Mouse (Mus musculus): Measurements from ENCODE around the gene Rsbn1l.

- TF ChIP-seq CTCF (IDR thresholded peaks at IDR 0.05; ENCODE audit: low read depth, low read length) (no peak), POLR2A (IDR thresholded peaks at IDR 0.05; ENCODE audit: insufficient read depth, low read length) (no peak), EP300 (IDR thresholded peaks at IDR 0.05; ENCODE audit: insufficient read depth, low read depth, low read length) (peak; percentile 67)
Measured at GRCm38 (mm10) chr5:20964446-20964845, 8.2 kb upstream of the Rsbn1l start.

Data from ES-Bruce4 (cell line).